Mouse (Mus musculus) erythroblast, embryonic 14.5 days (primary cell): ENCODE results near the gene Rrp12.

ENCODE experiments used
- GATA1 ChIP-seq: IDR thresholded peaks from 2 replicates; pipeline ENCODE4 v1.6.1; 2012; ENCODE audit warnings: low read length, inconsistent platforms, mixed read lengths
- TAL1 ChIP-seq: IDR thresholded peaks from 3 replicates; pipeline ENCODE4 v1.6.1; 2012; ENCODE audit warnings: low read length, inconsistent platforms, mixed read lengths

- TF ChIP-seq GATA1 (no peak), TAL1 (no peak)
Observed at GRCm38 (mm10) chr19:41818749-41819148, 77.2 kb downstream of the Rrp12 start.
